Mouse (Mus musculus) macrophage (primary cell): Measurements from ENCODE around the gene B430306N03Rik. TPM values are rescaled to one million over a fixed set of nuclear protein-coding genes. Genes with fewer than 3 reads are reported as not detected.
A peak's percentile ranks its signal among the peaks of the same experiment; 100 is the strongest.

Source experiments
- H3K27ac ChIP-seq: fragments of 350-480 bp; formaldehyde crosslinking; 2 replicates; pipeline ENCODE4 v1.9.0; 2021
- H3K36me3 ChIP-seq: fragments of 350-480 bp; formaldehyde crosslinking; 2 replicates; pipeline ENCODE4 v1.9.0; 2021; ENCODE audit errors: inconsistent target
- H3K4me3 ChIP-seq: fragments of 350-480 bp; formaldehyde crosslinking; 2 replicates; pipeline ENCODE4 v1.9.0; 2021; ENCODE audit errors: inconsistent target
- H3K79me2 ChIP-seq: fragments of 350-480 bp; formaldehyde crosslinking; 2 replicates; pipeline ENCODE4 v1.9.0; 2021; ENCODE audit errors: inconsistent target
- WGBS: methylation state at CpG from one replicate; pipeline ENCODE4 v1.1.7; 2026; ENCODE audit warnings: inconsistent platforms; ENCODE audit not compliant: missing documents; 5-methylcytosine and 5-hydroxymethylcytosine counted together
- polyA plus RNA-seq: library from polyadenylated mRNA; stranded (reverse); fragments of 250-400 nt; gene quantifications from 3 replicates; pipeline ENCODE4 v1.2.4, GENCODE M21; 2018; ENCODE audit warnings: inconsistent platforms
- total RNA-seq, 78 experiments: library from RNA; depleted of rRNA; stranded (reverse); fragments of 250-400 nt; gene quantifications; 1 replicate in 9 of 78; 2 replicates in 24 of 78; 3 replicates in 43 of 78; 4 replicates in 2 of 78; pipeline ENCODE4 v1.2.4; 2018; ENCODE audit warnings: inconsistent platforms in 56 of 78

Gene B430306N03Rik
- 100 to 1,000 TPM in 1 of 26 experiments, 10 to 100 TPM in 23, 1 to 10 TPM in 2; 5.0 to 104 (median 38.2) TPM for total RNA-seq (2018; cell fraction: chromatin; rRNA removed)
- 10 to 100 TPM in 25 of 26 experiments, 1 to 10 TPM in 1; 8.4 to 75.4 (median 35.8) TPM for total RNA-seq (2018; cell fraction: cytosol; rRNA removed)
- 100 to 1,000 TPM in 6 of 26 experiments, 10 to 100 TPM in 20; 14.3 to 189 (median 63.5) TPM for total RNA-seq (2018; cell fraction: nucleus; rRNA removed)
- 36.0 to 70.3 TPM (median 51.1 TPM) in 3 replicates for polyA plus RNA-seq

- Histone ChIP-seq H3K4me3 (peak within 1 kb of the TSS; percentile 29), H3K36me3 (peaks cover 18% of the 10 kb centered on the region; the same call in 1 of the 2 replicates), H3K79me2 (peaks cover 43% of the 10 kb centered on the region; the same call in 1 of the 2 replicates), H3K27ac (peak within 1 kb of the TSS; percentile 94)
- 13% methylated on average over 3 of the region's 3 CpGs for WGBS
These were observed at the start of gene B430306N03Rik for GRCm38 (mm10) chr17:48315905-48316579. TSS of gene B430306N03Rik (plus strand) at chr17:48316141.

GRCm38 (mm10) chr17:48266610-48267304 lies 49.2 kb upstream of the B430306N03Rik start:
- no peaks in the 10 kb centered on the region for H3K79me2 ChIP-seq
- no peaks in the 10 kb centered on the region for H3K36me3 ChIP-seq
- no peak overlapping the region for H3K27ac ChIP-seq
- H3K4me3 ChIP-seq = no peak overlapping the region
- WGBS = 100% methylated on average over 2 of the region's 2 CpGs

GRCm38 (mm10) chr17:48267591-48267990 lies 48.4 kb upstream of the B430306N03Rik start:
- 56% methylated on average over 1 of the region's 1 CpGs for WGBS
- Histone ChIP-seq H3K36me3 (no peaks in the 10 kb centered on the region), H3K79me2 (no peaks in the 10 kb centered on the region)

GRCm38 (mm10) chr17:48268276-48268675 lies 47.7 kb upstream of the B430306N03Rik start:
- Histone ChIP-seq H3K4me3 (no peak overlapping the region), H3K36me3 (no peaks in the 10 kb centered on the region), H3K27ac (no peak overlapping the region), H3K79me2 (no peaks in the 10 kb centered on the region)

More at GRCm38 (mm10) chr17:48267591-48267990, 48.4 kb upstream of the B430306N03Rik start:
- H3K27ac ChIP-seq = no peak overlapping the region
- H3K4me3 ChIP-seq = no peak overlapping the region

- Histone ChIP-seq H3K36me3 (no peaks in the 10 kb centered on the region), H3K4me3 (no peak overlapping the region), H3K79me2 (no peaks in the 10 kb centered on the region), H3K27ac (no peak overlapping the region)
- 66% methylated on average over 4 of the region's 4 CpGs for WGBS
These were observed 46.1 kb upstream of the B430306N03Rik start for GRCm38 (mm10) chr17:48269833-48270232.

GRCm38 (mm10) chr17:48272158-48272557 lies 43.8 kb upstream of the B430306N03Rik start:
- Histone ChIP-seq H3K79me2 (no peaks in the 10 kb centered on the region), H3K27ac (no peak overlapping the region), H3K36me3 (no peaks in the 10 kb centered on the region), H3K4me3 (no peak overlapping the region)
- 91% methylated on average over 5 of the region's 5 CpGs for WGBS

- no peaks in the 10 kb centered on the region for H3K79me2 ChIP-seq
- H3K36me3 ChIP-seq = no peaks in the 10 kb centered on the region
- 89% methylated on average over 4 of the region's 4 CpGs for WGBS
- H3K27ac ChIP-seq = no peak overlapping the region
- H3K4me3 ChIP-seq = no peak overlapping the region
These were observed 43.3 kb upstream of the B430306N03Rik start for GRCm38 (mm10) chr17:48272598-48272997.

GRCm38 (mm10) chr17:48274098-48274497 lies 41.8 kb upstream of the B430306N03Rik start:
- H3K36me3 ChIP-seq = no peaks in the 10 kb centered on the region
- H3K4me3 ChIP-seq = no peak overlapping the region
- WGBS = 27% methylated on average over 4 of the region's 4 CpGs
- H3K79me2 ChIP-seq = no peaks in the 10 kb centered on the region
- no peak overlapping the region for H3K27ac ChIP-seq

GRCm38 (mm10) chr17:48274885-48275284 lies 41.1 kb upstream of the B430306N03Rik start:
- Histone ChIP-seq H3K79me2 (no peaks in the 10 kb centered on the region), H3K36me3 (no peaks in the 10 kb centered on the region), H3K4me3 (no peak overlapping the region), H3K27ac (peak overlapping the region; percentile 66)
- WGBS = 33% methylated on average over 6 of the region's 6 CpGs

GRCm38 (mm10) chr17:48275736-48276135 lies 40.2 kb upstream of the B430306N03Rik start:
- no peaks in the 10 kb centered on the region for H3K36me3 ChIP-seq
- peak overlapping the region; percentile 66 for H3K27ac ChIP-seq
- H3K4me3 ChIP-seq = no peak overlapping the region
- WGBS = 64% methylated on average over 5 of the region's 7 CpGs
- H3K79me2 ChIP-seq = no peaks in the 10 kb centered on the region

GRCm38 (mm10) chr17:48278381-48278780 lies 37.6 kb upstream of the B430306N03Rik start:
- Histone ChIP-seq H3K36me3 (no peaks in the 10 kb centered on the region), H3K27ac (peak overlapping the region; percentile 46), H3K4me3 (no peak overlapping the region), H3K79me2 (no peaks in the 10 kb centered on the region)

GRCm38 (mm10) chr17:48279002-48279401 lies 36.9 kb upstream of the B430306N03Rik start:
- Histone ChIP-seq H3K27ac (peak overlapping the region; percentile 46), H3K4me3 (no peak overlapping the region), H3K36me3 (no peaks in the 10 kb centered on the region), H3K79me2 (no peaks in the 10 kb centered on the region)
- WGBS = 94% methylated on average over 4 of the region's 4 CpGs

- 57% methylated on average over 12 of the region's 18 CpGs for WGBS
- no peak overlapping the region for H3K4me3 ChIP-seq
- H3K27ac ChIP-seq = no peak overlapping the region
- no peaks in the 10 kb centered on the region for H3K79me2 ChIP-seq
- H3K36me3 ChIP-seq = no peaks in the 10 kb centered on the region
These were observed 34.8 kb upstream of the B430306N03Rik start for GRCm38 (mm10) chr17:48280943-48281738.

- H3K36me3 ChIP-seq = no peaks in the 10 kb centered on the region
- no peak overlapping the region for H3K4me3 ChIP-seq
- no peaks in the 10 kb centered on the region for H3K79me2 ChIP-seq
- no peak overlapping the region for H3K27ac ChIP-seq
- 37% methylated on average over 3 of the region's 3 CpGs for WGBS
These were observed 34.2 kb upstream of the B430306N03Rik start for GRCm38 (mm10) chr17:48281739-48282085.
